Mouse (Mus musculus) spleen, adult 2 months (tissue): Measurements from ENCODE around the gene Bcor. TPM values are rescaled to one million over a fixed set of nuclear protein-coding genes. Genes with fewer than 3 reads are reported as not detected.

Experiments used
- DNase-seq, 2 experiments: peaks; one replicate each; pipeline versions ENCODE4 v3.0.0 to v3.0.0-alpha.2; 2012 to 2021; ENCODE audit warnings: low spot score in 2 of 2, low read depth in 1 of 2
- H3K27ac ChIP-seq: fragments of 200-500 bp; 2 replicates; pipeline ENCODE4 v1.5.1; 2012; ENCODE audit warnings: low read length, inconsistent platforms; ENCODE audit not compliant: insufficient read depth
- H3K27me3 ChIP-seq: fragments of 200-500 bp; 2 replicates; pipeline ENCODE4 v1.6.1; 2012; ENCODE audit warnings: mild to moderate bottlenecking, moderate library complexity, low read length, inconsistent platforms; ENCODE audit not compliant: control insufficient read depth, insufficient read depth
- H3K36me3 ChIP-seq: fragments of 200-500 bp; 2 replicates; pipeline ENCODE4 v1.6.1; 2012; ENCODE audit warnings: mild to moderate bottlenecking, low read length, inconsistent platforms; ENCODE audit not compliant: control insufficient read depth, insufficient read depth
- H3K4me1 ChIP-seq: fragments of 200-500 bp; 2 replicates; pipeline ENCODE4 v1.6.1; 2011; ENCODE audit warnings: inconsistent platforms; ENCODE audit not compliant: control insufficient read depth, insufficient read depth, insufficient read length
- H3K4me3 ChIP-seq: fragments of 200-500 bp; 2 replicates; pipeline ENCODE4 v1.5.1; 2011; ENCODE audit warnings: mild to moderate bottlenecking, inconsistent platforms; ENCODE audit not compliant: insufficient read depth, insufficient read length; ENCODE audit errors: extremely low read depth
- CTCF ChIP-seq: fragments of 200-500 bp; IDR thresholded peaks from 2 replicates; pipeline ENCODE4 v1.5.1; 2011; ENCODE audit warnings: mild to moderate bottlenecking, inconsistent platforms; ENCODE audit not compliant: insufficient read depth, insufficient read length, insufficient replicate concordance; ENCODE audit errors: extremely low read depth
- POLR2A ChIP-seq: fragments of 200-500 bp; IDR thresholded peaks from 2 replicates; pipeline ENCODE4 v1.6.1; 2011; ENCODE audit warnings: low read depth, low read length, inconsistent platforms
- WGBS: fragments of 180-500 bp; shearing (Covaris S2); methylation state at CpG from one replicate; pipeline ENCODE4 v1.1.7; 2018; 5-methylcytosine and 5-hydroxymethylcytosine counted together
- polyA plus RNA-seq: library from polyadenylated mRNA; depleted of rRNA; stranded (reverse); fragments of >200 nt; gene quantifications from 2 replicates; pipeline ENCODE4 v1.2.3, GENCODE M21; 2012

Bcor gene
- polyA plus RNA-seq, 1 experiment = 12.8 TPM

DNA sequence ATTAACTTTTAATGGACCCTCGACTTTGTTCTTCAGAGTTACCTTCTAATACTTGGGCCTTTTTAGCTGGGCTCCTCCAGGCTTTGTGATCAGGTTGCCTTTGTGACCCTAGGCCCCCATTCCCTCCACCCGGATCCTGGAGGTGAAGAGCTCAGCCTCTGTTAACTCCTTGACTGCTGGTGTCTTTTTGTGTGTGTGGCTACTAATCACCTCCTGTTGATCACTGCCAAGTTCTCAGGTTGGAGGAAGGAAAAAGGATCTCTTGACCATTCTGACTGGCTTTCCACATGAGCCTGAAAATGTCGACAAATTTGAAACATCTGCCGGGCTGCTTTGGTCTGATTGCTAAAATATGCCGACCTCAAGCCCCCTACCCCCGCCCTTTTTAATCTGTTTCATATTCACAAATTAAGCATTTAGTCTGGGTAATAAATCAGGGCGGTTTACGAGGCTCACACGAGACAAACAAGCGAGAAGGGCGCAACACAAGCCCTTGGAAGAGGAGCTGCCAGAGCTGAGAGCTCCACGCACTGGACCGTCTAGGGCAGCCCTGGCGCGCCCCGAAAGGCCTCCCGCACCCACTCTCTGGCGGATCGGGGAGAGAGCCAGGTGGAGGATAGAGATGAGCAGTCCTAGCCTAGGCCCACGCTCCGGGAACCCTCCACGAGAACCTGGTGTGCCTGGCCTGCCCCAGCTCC lies 33.6 kb downstream of the Bcor start:
- no peak for DNase-seq
- H3K27ac ChIP-seq = no peak overlapping the region
- no peak for TF ChIP-seq POLR2A
- TF ChIP-seq CTCF = no peak
- 74% methylated on average over 19 of the region's 22 CpGs for WGBS
- H3K4me3 ChIP-seq = no peak overlapping the region
- H3K27me3 ChIP-seq = 0 out of 2 replicates have a peak, but pooled peaks cover 2% of the 10 kb centered on the region
- H3K4me1 ChIP-seq = peaks cover 19% of the 10 kb centered on the region; the same call in 1 of the 2 replicates
- no peaks in the 10 kb centered on the region for H3K36me3 ChIP-seq

DNA sequence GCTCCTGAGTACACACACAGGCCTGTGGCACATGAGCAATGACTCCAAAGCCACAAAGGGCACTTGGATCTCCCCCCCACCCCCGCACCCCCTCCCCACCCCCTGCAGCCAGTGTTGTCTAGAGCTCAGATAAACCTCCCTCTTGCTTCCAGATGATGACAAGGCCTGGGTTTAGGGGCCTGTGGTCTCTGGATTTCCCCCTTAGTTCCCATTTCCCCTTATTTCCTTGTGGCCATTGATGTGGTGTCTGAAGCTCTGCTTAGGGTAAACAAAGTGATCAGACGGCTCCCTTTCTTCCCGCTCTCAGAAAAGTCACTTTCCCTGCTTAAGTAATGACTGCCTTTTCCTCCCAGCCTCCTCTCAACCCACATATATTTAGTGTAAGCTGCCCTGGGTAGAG lies 35.6 kb downstream of the Bcor start:
- no peak overlapping the region for H3K4me3 ChIP-seq
- no peaks in the 10 kb centered on the region for H3K36me3 ChIP-seq
- H3K4me1 ChIP-seq = peaks cover 13% of the 10 kb centered on the region; the same call in 1 of the 2 replicates
- no peak for DNase-seq
- WGBS = 37% methylated on average over 3 of the region's 3 CpGs
- TF ChIP-seq CTCF = no peak
- no peak for TF ChIP-seq POLR2A
- H3K27me3 ChIP-seq = 0 out of 2 replicates have a peak, but pooled peaks cover 2% of the 10 kb centered on the region
- no peak overlapping the region for H3K27ac ChIP-seq

DNA sequence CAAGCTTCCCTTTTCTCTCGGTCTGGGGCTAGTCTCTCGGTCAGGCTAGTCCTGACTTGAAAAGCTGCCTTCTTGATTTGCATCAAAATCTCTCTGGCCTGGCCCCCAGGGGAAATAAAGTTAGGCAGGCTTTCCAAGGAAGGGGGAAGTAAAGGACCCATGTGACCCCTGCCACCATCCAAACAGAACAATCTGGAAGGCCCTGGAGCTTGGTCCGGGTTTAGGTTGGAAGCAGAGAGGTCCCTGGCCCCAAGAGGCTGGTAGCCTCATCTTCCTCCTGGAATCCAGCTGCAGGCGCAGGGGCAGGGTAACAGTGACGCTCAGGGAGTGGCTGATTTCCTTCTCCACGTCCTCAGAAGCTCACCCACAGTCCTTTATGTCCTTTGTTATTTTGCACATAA lies 36.5 kb downstream of the Bcor start:
- 25% methylated on average over 6 of the region's 6 CpGs for WGBS
- DNase-seq = no peak
- H3K4me1 ChIP-seq = peaks cover 6% of the 10 kb centered on the region; the same call in 1 of the 2 replicates
- H3K27me3 ChIP-seq = 0 out of 2 replicates have a peak, but pooled peaks cover 2% of the 10 kb centered on the region
- no peak for TF ChIP-seq CTCF
- no peak for TF ChIP-seq POLR2A
- no peaks in the 10 kb centered on the region for H3K36me3 ChIP-seq
- no peak overlapping the region for H3K4me3 ChIP-seq
- no peak overlapping the region for H3K27ac ChIP-seq

DNA sequence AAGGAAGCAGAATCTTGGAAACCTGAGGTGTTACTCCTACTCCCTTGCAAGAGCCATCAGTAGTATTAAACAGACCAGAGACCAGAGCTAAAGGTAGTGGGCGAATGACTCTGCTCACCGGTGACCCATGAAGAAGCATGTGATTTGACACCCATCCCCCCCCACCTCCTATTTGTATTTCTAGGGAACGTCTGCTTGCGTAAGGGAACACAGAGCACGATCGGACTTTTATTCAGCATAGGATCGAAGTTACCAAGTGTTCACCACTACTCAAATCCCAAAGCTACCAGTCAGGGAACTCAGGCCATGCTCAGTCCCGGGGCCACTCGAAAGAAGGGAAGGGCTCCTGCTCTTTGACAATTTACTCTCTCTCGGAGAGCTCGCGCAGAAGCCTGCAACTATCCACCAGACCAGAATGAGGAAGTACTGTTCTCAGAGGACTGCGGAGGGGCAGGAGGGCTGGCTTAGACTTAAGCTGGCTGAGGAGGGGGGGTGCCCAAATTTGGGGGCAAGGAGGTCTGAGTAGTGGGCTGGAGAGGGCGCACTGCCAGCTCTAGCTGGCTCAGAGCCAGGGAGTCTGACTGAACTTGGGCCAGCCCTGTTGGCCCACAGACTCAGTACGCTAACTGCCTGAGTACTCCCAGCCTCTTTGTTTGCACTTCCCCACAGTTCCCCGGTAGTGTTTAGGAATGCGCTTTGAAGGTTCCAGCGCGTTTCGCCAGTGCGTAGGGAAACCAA lies 37.4 kb downstream of the Bcor start:
- H3K27ac ChIP-seq = no peak overlapping the region
- 0 out of 2 replicates have a peak, but pooled peaks cover 2% of the 10 kb centered on the region for H3K27me3 ChIP-seq

DNA sequence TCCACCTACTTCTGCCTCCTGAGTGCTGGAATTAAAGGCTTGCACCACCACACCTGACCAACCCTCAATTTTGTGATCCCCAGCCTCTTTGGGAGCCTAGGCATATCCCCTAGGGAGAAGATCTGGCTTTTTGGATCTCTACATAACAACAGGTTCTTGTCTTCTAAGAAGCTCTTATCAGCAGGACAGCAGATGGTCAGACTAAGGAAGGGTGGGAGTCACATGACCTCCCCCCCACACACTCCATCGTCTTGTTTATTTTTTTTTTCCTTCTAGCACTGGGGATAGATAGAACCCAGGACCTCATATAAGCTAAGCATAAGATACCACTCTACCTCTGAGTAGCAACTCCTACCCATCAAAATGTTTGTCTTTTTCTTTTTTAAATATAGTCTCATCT lies 40.7 kb downstream of the Bcor start:
- 55% methylated on average over 1 of the region's 1 CpGs for WGBS
- peaks cover 6% of the 10 kb centered on the region; the same call in 1 of the 2 replicates for H3K4me1 ChIP-seq
- DNase-seq = no peak
- no peaks in the 10 kb centered on the region for H3K27me3 ChIP-seq
- TF ChIP-seq POLR2A (no peak), CTCF (no peak)
- no peak overlapping the region for H3K4me3 ChIP-seq
- H3K36me3 ChIP-seq = no peaks in the 10 kb centered on the region
- H3K27ac ChIP-seq = no peak overlapping the region

More for the DNA sequence above, 37.4 kb downstream of the Bcor start:
- peaks cover 6% of the 10 kb centered on the region; the same call in 1 of the 2 replicates for H3K4me1 ChIP-seq
- TF ChIP-seq POLR2A = no peak
- TF ChIP-seq CTCF = no peak
- WGBS = 22% methylated on average over 21 of the region's 21 CpGs
- DNase-seq = no peak
- no peaks in the 10 kb centered on the region for H3K36me3 ChIP-seq
- no peak overlapping the region; the same call in 1 of the 2 replicates for H3K4me3 ChIP-seq

DNA sequence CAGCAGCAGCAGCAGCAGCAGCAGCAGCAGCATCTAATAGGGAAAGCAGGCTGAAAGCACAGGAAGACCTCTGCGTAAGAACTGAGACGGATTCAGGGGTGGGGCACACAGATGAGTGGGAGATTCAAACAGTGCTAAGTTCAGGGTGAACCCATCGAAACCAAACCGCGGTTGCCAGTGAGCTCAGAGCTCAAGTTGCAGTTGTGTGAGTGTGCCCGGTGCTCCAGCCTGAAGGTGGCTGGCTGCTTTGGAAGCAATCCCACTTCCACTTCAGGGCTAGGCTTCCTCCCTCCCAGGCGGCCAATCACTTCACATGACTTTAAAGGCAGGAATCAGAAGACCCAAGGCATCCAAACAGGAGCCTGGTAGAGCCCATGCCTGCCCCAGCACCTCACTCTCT lies 44.0 kb downstream of the Bcor start:
- no peaks in the 10 kb centered on the region for H3K36me3 ChIP-seq
- H3K27ac ChIP-seq = no peak overlapping the region
- H3K4me1 ChIP-seq = no peaks in the 10 kb centered on the region
- WGBS = 43% methylated on average over 7 of the region's 7 CpGs
- no peak for DNase-seq
- H3K4me3 ChIP-seq = no peak overlapping the region
- no peaks in the 10 kb centered on the region for H3K27me3 ChIP-seq
- TF ChIP-seq CTCF (no peak), POLR2A (no peak)
